Mouse (Mus musculus): ENCODE measurements around the gene Erc2. TPM values are rescaled to one million over a fixed set of nuclear protein-coding genes. Genes with fewer than 3 reads are reported as not detected.

The Erc2 gene
- polyA plus RNA-seq, 1 experiment from 2014 or later = 36.0 TPM

DNA sequence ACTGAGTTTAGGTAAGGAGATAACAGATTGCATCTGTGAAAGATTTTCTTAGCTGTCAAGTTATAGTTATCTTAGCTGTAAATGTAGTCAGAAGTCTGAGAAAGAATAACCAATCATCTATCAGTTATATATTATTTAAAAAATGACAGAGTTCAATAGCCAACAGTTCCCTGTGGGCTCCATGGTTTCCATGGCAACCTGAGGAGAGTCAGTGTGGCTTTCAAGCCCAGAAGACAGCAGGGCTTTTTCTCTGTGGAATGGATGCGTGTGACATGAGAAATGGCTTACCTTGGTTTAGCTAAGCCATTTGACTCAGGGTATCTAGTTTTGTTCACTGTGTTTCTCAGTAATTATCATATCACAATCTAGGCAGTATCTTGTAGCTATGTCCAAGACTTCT is 117.2 kb downstream of the Erc2 start:
- Histone ChIP-seq H3K36me3 (no peaks in the 10 kb centered on the region), H3K27me3 (peaks cover 4% of the 10 kb centered on the region; the same call in 1 of the 2 replicates), H3K4me2 (replicated peaks) (no peak overlapping the region), H3K4me3 (no peak overlapping the region), H3K9ac (replicated peaks) (no peak overlapping the region), H3K4me1 (peaks cover 14% of the 10 kb centered on the region), H3K9me3 (no peaks in the 10 kb centered on the region), H3K27ac (replicated peaks) (no peak overlapping the region)
- no peak for ATAC-seq (ENCODE audit: low FRiP score, low read depth)
- WGBS = 28% methylated on average over 1 of the region's 1 CpGs

DNA sequence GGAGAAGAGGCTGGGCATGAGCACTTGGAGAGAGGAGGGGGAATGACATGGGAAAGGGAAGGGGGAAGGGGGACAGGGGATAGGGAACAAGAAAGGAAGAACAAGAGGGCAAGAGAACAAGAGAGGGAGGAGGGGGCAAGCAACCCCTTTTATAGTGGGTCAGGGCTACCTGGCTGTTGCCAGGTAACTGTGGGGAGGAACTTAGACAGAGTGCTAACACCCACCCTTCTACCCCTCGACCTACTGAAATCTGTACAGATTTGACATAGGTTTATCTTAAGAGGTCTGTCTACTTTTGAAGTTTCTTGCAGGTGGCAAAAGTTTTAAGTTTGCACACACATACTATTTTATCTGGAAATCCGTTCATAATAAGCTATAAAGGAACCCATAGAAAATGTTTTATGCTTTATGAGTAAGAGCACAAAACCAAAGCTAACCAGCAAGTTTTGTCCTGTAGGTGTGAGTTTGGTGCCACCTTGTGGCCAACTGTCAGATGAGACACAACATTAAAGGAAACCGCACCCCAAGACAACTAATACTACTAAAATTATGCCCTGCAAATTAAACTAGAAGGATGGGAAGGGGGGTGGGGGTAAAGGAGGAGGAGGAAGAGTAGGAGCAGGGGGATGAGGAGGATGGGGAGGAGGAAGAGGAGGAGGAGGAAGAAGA is 119.2 kb downstream of the Erc2 start:
- Histone ChIP-seq H3K4me2 (replicated peaks) (no peak overlapping the region), H3K9me3 (no peaks in the 10 kb centered on the region), H3K36me3 (no peaks in the 10 kb centered on the region), H3K4me3 (no peak overlapping the region), H3K4me1 (peaks cover 12% of the 10 kb centered on the region), H3K27me3 (peaks cover 4% of the 10 kb centered on the region; the same call in 1 of the 2 replicates), H3K9ac (replicated peaks) (no peak overlapping the region), H3K27ac (replicated peaks) (no peak overlapping the region)
- WGBS = 23% methylated on average over 3 of the region's 3 CpGs
- no peak for ATAC-seq (ENCODE audit: low FRiP score, low read depth)

DNA sequence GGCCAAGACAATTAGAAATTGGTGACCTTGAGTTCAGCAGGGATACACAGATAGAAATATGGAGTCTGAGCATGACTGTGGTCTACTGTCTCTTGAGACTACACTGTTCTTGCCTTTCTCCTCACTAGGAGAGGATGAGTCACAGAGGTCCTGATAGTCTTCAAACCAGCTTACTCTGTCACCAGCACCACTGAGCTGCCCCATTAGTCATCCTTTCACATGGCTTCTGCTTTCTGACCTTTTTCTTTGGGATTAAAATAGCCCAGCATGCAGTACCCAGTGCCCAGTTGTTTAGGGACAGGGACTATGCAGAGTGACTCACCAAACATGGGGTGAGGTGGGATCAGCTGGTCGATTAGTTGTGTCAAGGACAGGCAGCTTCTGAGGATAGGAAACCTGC is 132.1 kb downstream of the Erc2 start:
- no peak for ATAC-seq (ENCODE audit: low FRiP score, low read depth)
- H3K4me2 ChIP-seq (replicated peaks) = no peak overlapping the region
- H3K4me3 ChIP-seq = no peak overlapping the region
- no peaks in the 10 kb centered on the region for H3K9me3 ChIP-seq
- H3K36me3 ChIP-seq = no peaks in the 10 kb centered on the region
- H3K27me3 ChIP-seq = no peaks in the 10 kb centered on the region
- no peak overlapping the region for H3K27ac ChIP-seq (replicated peaks)
- H3K4me1 ChIP-seq = no peaks in the 10 kb centered on the region
- H3K9ac ChIP-seq (replicated peaks) = no peak overlapping the region
- 87% methylated on average over 1 of the region's 1 CpGs for WGBS

DNA sequence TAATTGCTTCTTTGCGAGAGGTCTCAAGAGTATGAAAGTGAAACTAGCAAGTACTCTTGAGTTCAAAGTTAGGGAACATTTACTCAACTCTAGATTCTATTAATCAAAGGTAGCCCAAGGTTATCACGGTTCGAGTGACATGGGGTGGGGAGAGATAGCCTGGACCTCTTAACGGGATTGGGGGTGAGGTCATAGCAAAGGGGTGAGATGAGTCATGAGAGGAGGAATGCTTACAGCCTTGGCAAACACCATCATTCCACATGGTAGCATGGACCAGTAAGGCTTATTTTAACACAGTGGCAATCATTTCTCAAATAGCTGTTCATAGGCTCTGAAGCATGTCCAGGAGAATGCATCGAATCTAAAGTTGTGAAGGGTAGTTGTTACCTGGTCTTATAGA is 134.7 kb downstream of the Erc2 start:
- Histone ChIP-seq H3K9me3 (no peaks in the 10 kb centered on the region), H3K4me1 (no peaks in the 10 kb centered on the region), H3K9ac (replicated peaks) (no peak overlapping the region), H3K36me3 (no peaks in the 10 kb centered on the region), H3K4me2 (replicated peaks) (no peak overlapping the region), H3K4me3 (no peak overlapping the region), H3K27me3 (no peaks in the 10 kb centered on the region), H3K27ac (replicated peaks) (no peak overlapping the region)
- no peak for ATAC-seq (ENCODE audit: low FRiP score, low read depth)
- WGBS = 93% methylated on average over 5 of the region's 5 CpGs

DNA sequence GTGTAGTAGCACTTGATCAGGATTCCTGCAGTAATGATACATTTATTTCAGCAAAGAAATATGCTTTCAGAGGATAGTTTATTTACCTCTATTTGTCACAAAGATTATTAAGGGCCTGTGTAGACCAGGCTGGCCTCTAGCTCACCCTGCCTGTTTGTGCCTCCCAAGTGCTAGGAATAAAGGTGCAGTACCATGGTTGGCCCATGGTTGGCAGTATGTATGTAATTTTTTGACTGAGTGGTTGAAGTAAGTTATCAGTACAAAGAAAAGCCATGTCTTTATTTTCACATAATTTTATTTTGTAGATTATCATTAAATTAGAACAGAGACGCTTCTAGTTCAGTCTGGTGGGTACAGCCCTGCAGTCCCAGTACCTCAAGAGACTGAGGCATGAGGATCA is 136.0 kb downstream of the Erc2 start:
- no peak overlapping the region for H3K9ac ChIP-seq (replicated peaks)
- no peaks in the 10 kb centered on the region for H3K36me3 ChIP-seq
- H3K9me3 ChIP-seq = no peaks in the 10 kb centered on the region
- H3K4me3 ChIP-seq = no peak overlapping the region
- H3K4me2 ChIP-seq (replicated peaks) = no peak overlapping the region
- no peak overlapping the region for H3K27ac ChIP-seq (replicated peaks)
- no peaks in the 10 kb centered on the region for H3K27me3 ChIP-seq
- no peak for ATAC-seq (ENCODE audit: low FRiP score, low read depth)
- 94% methylated on average over 1 of the region's 1 CpGs for WGBS
- no peaks in the 10 kb centered on the region for H3K4me1 ChIP-seq

DNA sequence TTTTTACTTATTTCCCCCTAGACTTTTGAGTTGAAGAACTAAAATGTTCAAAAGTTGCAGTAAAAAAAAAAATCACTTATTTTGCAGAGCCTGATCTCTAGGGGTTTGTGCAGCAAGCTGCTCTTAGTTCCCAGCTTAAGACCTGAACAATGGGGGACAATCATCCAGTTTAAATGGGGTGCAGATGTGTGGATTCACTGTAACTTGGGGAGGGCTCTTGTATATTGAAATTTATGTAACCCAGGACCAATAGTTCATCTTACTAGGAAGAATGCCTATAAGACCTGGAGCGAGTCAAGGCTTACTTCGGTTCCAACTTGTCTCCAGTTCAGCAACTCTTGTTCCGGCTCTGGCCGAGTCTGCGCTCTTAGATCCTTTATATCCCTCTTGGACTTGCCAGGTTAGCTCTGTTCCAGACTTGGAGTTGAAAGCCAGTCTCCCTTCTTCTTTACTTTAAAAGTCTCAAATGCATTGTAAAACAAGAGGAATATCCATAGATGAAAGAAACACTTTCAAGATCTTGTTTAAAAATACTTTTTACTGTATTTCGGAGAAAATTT is 136.9 kb downstream of the Erc2 start:
- no peaks in the 10 kb centered on the region for H3K4me1 ChIP-seq
- no peak overlapping the region for H3K9ac ChIP-seq (replicated peaks)
- 90% methylated on average over 6 of the region's 6 CpGs for whole genome bisulfite sequencing
- H3K4me2 ChIP-seq (replicated peaks) = no peak overlapping the region
- H3K4me3 ChIP-seq = no peak overlapping the region
- no peaks in the 10 kb centered on the region for H3K9me3 ChIP-seq
- ATAC-seq (ENCODE audit: low FRiP score, low read depth) = no peak
- no peaks in the 10 kb centered on the region for H3K36me3 ChIP-seq
- H3K27me3 ChIP-seq = no peaks in the 10 kb centered on the region
- H3K27ac ChIP-seq (replicated peaks) = no peak overlapping the region

DNA sequence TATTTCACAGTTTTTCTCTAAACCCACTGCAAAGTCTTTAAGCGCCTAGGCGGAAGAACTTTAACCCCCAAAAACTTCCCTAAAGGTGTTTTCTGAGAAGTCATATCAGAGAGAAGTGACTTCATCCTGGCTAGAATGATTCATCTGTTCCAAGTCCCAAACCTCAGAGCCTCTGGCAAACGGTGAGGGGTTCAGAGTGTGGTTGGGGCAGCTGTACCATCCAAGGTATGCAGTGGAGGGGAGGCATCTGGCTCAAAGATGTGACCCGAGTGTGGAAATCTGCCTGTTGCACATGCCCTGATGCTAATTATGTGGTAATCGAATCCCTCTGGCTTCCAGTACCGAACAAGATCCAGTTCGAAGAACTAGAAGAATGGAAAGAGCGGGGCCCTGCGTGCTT is 137.8 kb downstream of the Erc2 start:
- Histone ChIP-seq H3K4me2 (replicated peaks) (no peak overlapping the region), H3K9ac (replicated peaks) (no peak overlapping the region)
- WGBS = 86% methylated on average over 9 of the region's 9 CpGs

DNA sequence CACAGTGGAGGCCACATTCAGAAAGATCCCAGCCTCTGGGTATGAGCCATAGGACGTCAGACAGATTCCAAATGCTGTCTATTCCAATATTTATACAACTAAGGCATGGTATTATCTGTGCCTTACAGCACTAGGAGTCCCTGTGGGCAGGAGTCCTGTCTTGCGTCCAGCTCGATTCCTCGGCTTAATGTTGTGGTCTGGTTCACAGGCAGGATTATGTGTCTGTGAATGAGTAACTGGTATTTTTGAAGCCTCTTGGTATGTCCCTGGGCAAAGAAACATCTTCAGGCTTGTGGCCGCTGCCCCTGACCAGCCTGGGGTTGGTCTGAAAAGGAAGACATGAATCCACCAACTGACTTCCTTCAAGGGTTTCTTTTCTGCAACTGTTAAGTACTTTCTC is 153.1 kb downstream of the Erc2 start:
- Histone ChIP-seq H3K27me3 (no peaks in the 10 kb centered on the region), H3K9me3 (no peaks in the 10 kb centered on the region), H3K27ac (replicated peaks) (no peak overlapping the region), H3K4me2 (replicated peaks) (no peak overlapping the region), H3K36me3 (no peaks in the 10 kb centered on the region), H3K4me3 (no peak overlapping the region), H3K4me1 (peaks cover 8% of the 10 kb centered on the region; the same call in 1 of the 2 replicates), H3K9ac (replicated peaks) (no peak overlapping the region)
- ATAC-seq (ENCODE audit: low FRiP score, low read depth) = no peak
- 39% methylated on average over 5 of the region's 5 CpGs for WGBS

More for the DNA sequence above, 137.8 kb downstream of the Erc2 start:
- Histone ChIP-seq H3K4me1 (no peaks in the 10 kb centered on the region), H3K4me3 (no peak overlapping the region), H3K9me3 (no peaks in the 10 kb centered on the region), H3K27me3 (no peaks in the 10 kb centered on the region), H3K36me3 (no peaks in the 10 kb centered on the region), H3K27ac (replicated peaks) (no peak overlapping the region)
- ATAC-seq (ENCODE audit: low FRiP score, low read depth) = no peak

DNA sequence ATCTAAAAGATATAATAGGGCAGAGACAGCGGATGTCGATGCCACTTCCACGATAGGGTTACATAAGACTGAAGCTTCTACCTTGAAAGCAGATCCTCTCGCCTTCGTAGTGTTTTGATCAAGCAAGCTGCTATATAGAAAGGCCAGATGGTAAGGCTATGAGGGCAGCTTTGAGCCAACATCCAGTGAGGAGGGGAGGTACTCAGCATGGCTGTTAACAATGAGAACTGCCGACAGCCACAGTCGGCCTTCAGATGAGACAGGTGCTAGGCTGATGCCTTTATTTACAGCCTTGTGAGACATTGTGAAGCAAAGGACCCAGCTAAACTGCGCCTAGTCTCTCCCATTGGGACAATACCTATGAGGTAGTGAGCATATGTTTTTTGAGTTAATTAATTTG is 156.3 kb downstream of the Erc2 start:
- ATAC-seq (ENCODE audit: low FRiP score, low read depth) = no peak
- peaks cover 8% of the 10 kb centered on the region; the same call in 1 of the 2 replicates for H3K4me1 ChIP-seq
- H3K27me3 ChIP-seq = no peaks in the 10 kb centered on the region
- H3K9me3 ChIP-seq = no peaks in the 10 kb centered on the region
- H3K36me3 ChIP-seq = no peaks in the 10 kb centered on the region
- no peak overlapping the region for H3K4me2 ChIP-seq (replicated peaks)
- no peak overlapping the region for H3K4me3 ChIP-seq
- H3K9ac ChIP-seq (replicated peaks) = no peak overlapping the region
- 65% methylated on average over 8 of the region's 8 CpGs for WGBS
- no peak overlapping the region for H3K27ac ChIP-seq (replicated peaks)

DNA sequence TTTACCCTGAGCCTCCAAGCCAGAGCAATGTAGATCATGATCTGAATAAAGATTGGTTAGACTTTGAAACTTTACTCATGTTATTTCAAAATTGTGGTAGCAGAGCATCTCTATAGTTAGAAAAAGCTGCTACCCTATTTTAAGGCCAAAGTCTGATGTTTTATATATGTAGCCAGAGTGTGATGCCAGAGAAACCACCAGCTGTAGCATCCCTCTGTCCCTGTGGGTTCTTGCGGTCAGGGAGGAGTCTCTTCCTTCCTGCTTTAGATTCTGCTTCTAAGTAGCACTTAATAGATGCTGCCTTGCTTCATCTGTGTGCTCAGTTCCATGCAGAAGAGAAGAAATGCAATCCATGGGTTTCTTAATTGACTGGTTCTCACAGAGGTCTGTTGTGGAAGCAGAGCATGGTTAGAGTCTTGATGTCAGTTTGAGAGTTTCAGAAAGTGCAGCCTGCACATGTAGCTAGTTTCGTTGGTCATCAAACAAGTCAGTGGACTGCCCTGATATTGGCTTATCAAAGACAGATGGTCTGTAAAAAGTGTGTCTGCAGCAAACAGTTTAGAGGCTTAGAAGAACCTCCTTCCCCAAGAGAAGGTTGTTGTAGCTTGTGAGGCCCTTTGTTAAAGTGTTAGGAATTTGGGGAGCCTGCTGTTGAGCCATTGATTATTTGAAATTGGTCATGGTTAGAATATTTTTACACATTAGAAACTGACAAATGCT is 156.9 kb downstream of the Erc2 start:
- Histone ChIP-seq H3K9ac (replicated peaks) (no peak overlapping the region), H3K9me3 (no peaks in the 10 kb centered on the region), H3K4me2 (replicated peaks) (no peak overlapping the region), H3K27ac (replicated peaks) (no peak overlapping the region), H3K27me3 (no peaks in the 10 kb centered on the region), H3K4me1 (peaks cover 8% of the 10 kb centered on the region; the same call in 1 of the 2 replicates), H3K36me3 (no peaks in the 10 kb centered on the region), H3K4me3 (no peak overlapping the region)
- ATAC-seq (ENCODE audit: low FRiP score, low read depth) = no peak
- 92% methylated on average over 2 of the region's 2 CpGs for WGBS

DNA sequence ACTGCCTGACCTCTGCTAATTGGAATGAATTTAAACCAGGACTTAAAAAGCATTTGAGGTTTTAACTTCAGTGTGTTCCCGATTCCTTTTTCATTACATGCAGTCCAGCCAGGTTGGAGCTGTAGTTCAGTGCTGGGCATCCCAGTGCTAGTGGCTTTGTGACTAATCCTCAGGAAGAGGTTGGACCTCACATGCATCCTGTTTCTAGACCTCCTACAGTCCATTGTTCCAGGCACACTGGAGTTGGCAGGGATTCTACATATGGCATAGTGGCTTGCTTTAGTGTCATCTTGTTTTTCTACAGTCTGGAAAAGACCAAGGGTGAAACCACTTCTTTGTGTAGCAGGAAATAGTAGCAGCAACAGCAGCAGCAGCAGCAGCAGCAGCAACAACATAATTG is 159.0 kb downstream of the Erc2 start:
- 42% methylated on average over 1 of the region's 1 CpGs for WGBS
- H3K36me3 ChIP-seq = no peaks in the 10 kb centered on the region
- no peaks in the 10 kb centered on the region for H3K9me3 ChIP-seq
- H3K4me1 ChIP-seq = 0 out of 2 replicates have a peak, but pooled peaks cover 4% of the 10 kb centered on the region
- no peaks in the 10 kb centered on the region for H3K27me3 ChIP-seq
- no peak for ATAC-seq (ENCODE audit: low FRiP score, low read depth)
- H3K4me2 ChIP-seq (replicated peaks) = no peak overlapping the region
- H3K9ac ChIP-seq (replicated peaks) = no peak overlapping the region
- no peak overlapping the region for H3K4me3 ChIP-seq
- H3K27ac ChIP-seq (replicated peaks) = no peak overlapping the region

DNA sequence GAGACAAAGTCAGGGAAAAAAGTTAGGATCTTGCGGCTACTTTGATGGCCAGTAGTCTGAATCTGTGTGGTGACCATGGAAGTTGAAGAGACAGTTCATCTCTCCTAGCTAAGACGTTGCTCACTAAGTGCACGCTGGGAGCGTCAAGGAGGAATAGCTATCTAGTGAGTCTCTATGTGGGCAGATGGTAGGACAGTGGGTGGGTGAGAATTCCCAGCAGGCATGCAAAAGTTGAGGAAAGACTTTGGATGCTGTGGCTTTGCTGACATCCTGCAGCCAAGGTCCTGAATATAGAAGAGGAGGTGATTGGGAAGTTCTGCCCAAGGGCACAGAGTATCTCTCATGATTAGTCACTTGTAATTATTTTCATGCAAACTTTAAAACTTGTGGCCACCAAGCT is 162.6 kb downstream of the Erc2 start:
- no peaks in the 10 kb centered on the region for H3K4me1 ChIP-seq
- no peak overlapping the region for H3K4me2 ChIP-seq (replicated peaks)
- no peaks in the 10 kb centered on the region for H3K9me3 ChIP-seq
- H3K36me3 ChIP-seq = no peaks in the 10 kb centered on the region
- no peak overlapping the region for H3K27ac ChIP-seq (replicated peaks)
- 90% methylated on average over 4 of the region's 4 CpGs for WGBS
- no peak overlapping the region for H3K9ac ChIP-seq (replicated peaks)
- no peak for ATAC-seq (ENCODE audit: low FRiP score, low read depth)
- no peak overlapping the region for H3K4me3 ChIP-seq
- H3K27me3 ChIP-seq = no peaks in the 10 kb centered on the region

Measured in midbrain, embryonic 12.5 days (tissue).